Mouse (Mus musculus): ENCODE measurements around the gene Plekhf1. TPM values are rescaled to one million over a fixed set of nuclear protein-coding genes. Genes with fewer than 3 reads are reported as not detected.

The Plekhf1 gene
- polyA plus RNA-seq, 1 experiment from 2014 or later, result 4.0 TPM

GRCm38 (mm10) chr7:38217417-38218171 lies 10.2 kb downstream of the Plekhf1 start:
- no peak overlapping the region for H3K4me3 ChIP-seq (ENCODE audit: control insufficient read depth in 1 of 2, insufficient read depth in 1 of 2, low read depth in 1 of 2, low read length in 2 of 2)
- no peaks in the 10 kb centered on the region for H3K9me3 ChIP-seq (ENCODE audit: control insufficient read depth, low read length)
- peak overlapping the region; percentile 27 to 43; a peak in 2 of 4 replicates for H3K27ac ChIP-seq (replicated peaks in 1 of 2; ENCODE audit: control insufficient read depth in 1 of 2, insufficient read depth in 1 of 2, low read depth in 2 of 2, low read length in 2 of 2)
- no peak overlapping the region for H3K9ac ChIP-seq (ENCODE audit: low read length)
- H3K4me2 ChIP-seq (ENCODE audit: low read length), result no peak overlapping the region
- 56% methylated on average over 5 of the region's 5 CpGs for WGBS
- H3K36me3 ChIP-seq (ENCODE audit: control insufficient read depth, insufficient read depth, low read length), result peaks cover 28% of the 10 kb centered on the region
- peaks cover 14 to 15% of the 10 kb centered on the region in 2 experiments for H3K4me1 ChIP-seq (ENCODE audit: control insufficient read depth in 2 of 2, insufficient read depth in 2 of 2, low read length in 2 of 2)
- ATAC-seq (ENCODE audit: insufficient number of reproducible peaks, insufficient read depth, low FRiP score, low read depth), result peak; percentile 72
- no peaks in the 10 kb centered on the region for H3K27me3 ChIP-seq (ENCODE audit: control insufficient read depth, insufficient read depth, low read length)

DNA sequence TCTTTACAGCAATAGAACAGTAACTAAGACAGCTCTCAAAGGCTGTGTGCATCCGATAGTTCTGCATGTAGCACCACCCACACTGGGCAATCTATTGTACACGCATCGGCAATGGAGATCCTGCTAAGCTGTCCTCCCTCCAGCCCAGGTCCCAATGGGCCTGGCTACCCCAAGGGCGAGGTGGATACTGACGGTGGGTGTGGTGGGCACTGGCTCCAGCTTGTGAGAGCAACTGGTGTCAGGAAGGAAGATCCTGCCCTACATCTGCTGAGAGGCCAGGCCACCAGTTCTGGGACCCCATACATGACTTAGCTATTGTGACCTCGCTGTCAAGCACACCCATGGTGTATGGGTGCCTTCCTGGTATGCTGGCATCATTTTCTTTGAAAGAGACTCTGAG lies 12.1 kb downstream of the Plekhf1 start:
- H3K4me2 ChIP-seq (ENCODE audit: low read length), result no peak overlapping the region
- H3K27ac ChIP-seq (replicated peaks in 1 of 2; ENCODE audit: control insufficient read depth in 1 of 2, insufficient read depth in 1 of 2, low read depth in 2 of 2, low read length in 2 of 2), result no peak overlapping the region
- ATAC-seq (ENCODE audit: insufficient number of reproducible peaks, insufficient read depth, low FRiP score, low read depth), result no peak
- no peaks in the 10 kb centered on the region for H3K9me3 ChIP-seq (ENCODE audit: control insufficient read depth, low read length)
- H3K36me3 ChIP-seq (ENCODE audit: control insufficient read depth, insufficient read depth, low read length), result peaks cover 19% of the 10 kb centered on the region
- H3K4me3 ChIP-seq (ENCODE audit: control insufficient read depth in 1 of 2, insufficient read depth in 1 of 2, low read depth in 1 of 2, low read length in 2 of 2), result no peak overlapping the region
- H3K4me1 ChIP-seq (ENCODE audit: control insufficient read depth in 2 of 2, insufficient read depth in 2 of 2, low read length in 2 of 2), result peaks cover 18 to 22% of the 10 kb centered on the region in 2 experiments
- no peaks in the 10 kb centered on the region for H3K27me3 ChIP-seq (ENCODE audit: control insufficient read depth, insufficient read depth, low read length)
- 89% methylated on average over 6 of the region's 6 CpGs for WGBS
- H3K9ac ChIP-seq (ENCODE audit: low read length), result no peak overlapping the region

GRCm38 (mm10) chr7:38215281-38215680 lies 12.5 kb downstream of the Plekhf1 start:
- WGBS, result 69% methylated on average over 7 of the region's 7 CpGs
- Histone ChIP-seq H3K36me3 (ENCODE audit: control insufficient read depth, insufficient read depth, low read length) (peaks cover 16% of the 10 kb centered on the region; the same call in 1 of the 2 replicates), H3K9me3 (ENCODE audit: control insufficient read depth, low read length) (no peaks in the 10 kb centered on the region), H3K27ac (replicated peaks in 1 of 2; ENCODE audit: control insufficient read depth in 1 of 2, insufficient read depth in 1 of 2, low read depth in 2 of 2, low read length in 2 of 2) (no peak overlapping the region), H3K4me3 (ENCODE audit: control insufficient read depth in 1 of 2, insufficient read depth in 1 of 2, low read depth in 1 of 2, low read length in 2 of 2) (no peak overlapping the region), H3K27me3 (ENCODE audit: control insufficient read depth, insufficient read depth, low read length) (no peaks in the 10 kb centered on the region), H3K9ac (ENCODE audit: low read length) (no peak overlapping the region), H3K4me1 (ENCODE audit: control insufficient read depth in 2 of 2, insufficient read depth in 2 of 2, low read length in 2 of 2) (peaks cover 18 to 22% of the 10 kb centered on the region in 2 experiments), H3K4me2 (ENCODE audit: low read length) (no peak overlapping the region)
- ATAC-seq (ENCODE audit: insufficient number of reproducible peaks, insufficient read depth, low FRiP score, low read depth), result no peak

GRCm38 (mm10) chr7:38214473-38215214 lies 13.2 kb downstream of the Plekhf1 start:
- Histone ChIP-seq H3K4me2 (ENCODE audit: low read length) (no peak overlapping the region), H3K9me3 (ENCODE audit: control insufficient read depth, low read length) (no peaks in the 10 kb centered on the region), H3K27me3 (ENCODE audit: control insufficient read depth, insufficient read depth, low read length) (no peaks in the 10 kb centered on the region), H3K9ac (ENCODE audit: low read length) (no peak overlapping the region), H3K36me3 (ENCODE audit: control insufficient read depth, insufficient read depth, low read length) (0 out of 2 replicates have a peak, but pooled peaks cover 10% of the 10 kb centered on the region), H3K27ac (replicated peaks in 1 of 2; ENCODE audit: control insufficient read depth in 1 of 2, insufficient read depth in 1 of 2, low read depth in 2 of 2, low read length in 2 of 2) (no peak overlapping the region), H3K4me1 (ENCODE audit: control insufficient read depth in 2 of 2, insufficient read depth in 2 of 2, low read length in 2 of 2) (peaks cover 16 to 25% of the 10 kb centered on the region in 2 experiments), H3K4me3 (ENCODE audit: control insufficient read depth in 1 of 2, insufficient read depth in 1 of 2, low read depth in 1 of 2, low read length in 2 of 2) (no peak overlapping the region)
- ATAC-seq (ENCODE audit: insufficient number of reproducible peaks, insufficient read depth, low FRiP score, low read depth), result no peak
- 62% methylated on average over 5 of the region's 5 CpGs for WGBS

DNA sequence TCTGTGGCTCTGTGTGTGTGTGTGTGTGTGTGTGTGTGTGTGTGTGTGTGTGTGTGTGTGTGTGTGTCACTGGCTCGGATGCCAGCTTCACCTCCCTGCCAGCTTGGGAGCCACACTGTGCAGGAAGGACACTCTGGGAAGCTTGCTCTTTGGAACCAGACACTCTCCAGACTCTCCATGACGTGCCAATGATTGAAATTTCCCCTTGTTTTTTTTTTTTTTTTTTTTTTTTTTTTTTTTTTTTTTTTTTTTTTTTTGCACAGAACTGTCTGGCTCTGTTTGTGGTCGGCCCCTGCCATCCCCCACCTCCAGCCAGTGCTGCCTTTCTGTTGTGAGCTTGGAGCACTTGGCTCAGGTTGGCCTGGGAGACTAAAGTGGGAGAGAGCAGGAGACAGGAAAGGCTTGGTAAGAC lies 15.2 kb downstream of the Plekhf1 start:
- Histone ChIP-seq H3K4me3 (ENCODE audit: control insufficient read depth in 1 of 2, insufficient read depth in 1 of 2, low read depth in 1 of 2, low read length in 2 of 2) (no peak overlapping the region), H3K36me3 (ENCODE audit: control insufficient read depth, insufficient read depth, low read length) (no peaks in the 10 kb centered on the region), H3K4me2 (ENCODE audit: low read length) (no peak overlapping the region), H3K9me3 (ENCODE audit: control insufficient read depth, low read length) (no peaks in the 10 kb centered on the region), H3K27ac (replicated peaks in 1 of 2; ENCODE audit: control insufficient read depth in 1 of 2, insufficient read depth in 1 of 2, low read depth in 2 of 2, low read length in 2 of 2) (no peak overlapping the region; a peak in 1 of 4 replicates), H3K27me3 (ENCODE audit: control insufficient read depth, insufficient read depth, low read length) (no peaks in the 10 kb centered on the region), H3K4me1 (ENCODE audit: control insufficient read depth in 2 of 2, insufficient read depth in 2 of 2, low read length in 2 of 2) (peaks cover 11 to 26% of the 10 kb centered on the region in 2 experiments), H3K9ac (ENCODE audit: low read length) (no peak overlapping the region)
- 10% methylated on average over 3 of the region's 3 CpGs for WGBS
- no peak for ATAC-seq (ENCODE audit: insufficient number of reproducible peaks, insufficient read depth, low FRiP score, low read depth)

GRCm38 (mm10) chr7:38209478-38210152 lies 18.2 kb downstream of the Plekhf1 start:
- Histone ChIP-seq H3K4me3 (ENCODE audit: control insufficient read depth in 1 of 2, insufficient read depth in 1 of 2, low read depth in 1 of 2, low read length in 2 of 2) (no peak overlapping the region), H3K27ac (replicated peaks in 1 of 2; ENCODE audit: control insufficient read depth in 1 of 2, insufficient read depth in 1 of 2, low read depth in 2 of 2, low read length in 2 of 2) (no peak overlapping the region), H3K27me3 (ENCODE audit: control insufficient read depth, insufficient read depth, low read length) (no peaks in the 10 kb centered on the region), H3K4me1 (ENCODE audit: control insufficient read depth in 2 of 2, insufficient read depth in 2 of 2, low read length in 2 of 2) (peaks cover 4 to 19% of the 10 kb centered on the region in 2 experiments; a peak in 3 of 4 replicates), H3K9ac (ENCODE audit: low read length) (no peak overlapping the region), H3K9me3 (ENCODE audit: control insufficient read depth, low read length) (no peaks in the 10 kb centered on the region), H3K4me2 (ENCODE audit: low read length) (no peak overlapping the region), H3K36me3 (ENCODE audit: control insufficient read depth, insufficient read depth, low read length) (no peaks in the 10 kb centered on the region)
- 63% methylated on average over 11 of the region's 11 CpGs for WGBS
- no peak for ATAC-seq (ENCODE audit: insufficient number of reproducible peaks, insufficient read depth, low FRiP score, low read depth)

DNA sequence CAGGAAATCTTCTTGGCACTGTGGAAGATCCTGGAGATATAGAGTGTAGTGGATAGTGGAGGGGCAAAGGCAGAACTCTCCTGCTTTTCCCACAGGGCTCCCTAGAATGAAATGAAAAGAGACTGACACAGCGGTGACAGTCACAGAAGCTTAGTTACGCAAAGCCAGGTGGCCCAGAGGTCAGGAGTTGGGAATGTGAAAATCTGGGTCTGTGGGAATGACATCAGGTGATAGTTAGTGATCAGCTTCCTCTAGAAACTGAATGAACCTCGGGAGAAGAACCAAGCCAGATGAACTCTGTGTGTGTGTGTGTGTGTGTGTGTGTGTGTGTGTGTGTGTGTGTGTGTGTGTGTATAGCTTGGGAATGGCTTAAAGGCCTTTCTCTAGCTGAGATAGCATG lies 18.8 kb downstream of the Plekhf1 start:
- peaks cover 4 to 19% of the 10 kb centered on the region in 2 experiments; a peak in 3 of 4 replicates for H3K4me1 ChIP-seq (ENCODE audit: control insufficient read depth in 2 of 2, insufficient read depth in 2 of 2, low read length in 2 of 2)
- H3K27me3 ChIP-seq (ENCODE audit: control insufficient read depth, insufficient read depth, low read length), result no peaks in the 10 kb centered on the region
- no peak for ATAC-seq (ENCODE audit: insufficient number of reproducible peaks, insufficient read depth, low FRiP score, low read depth)
- no peak overlapping the region for H3K4me2 ChIP-seq (ENCODE audit: low read length)
- no peak overlapping the region for H3K4me3 ChIP-seq (ENCODE audit: control insufficient read depth in 1 of 2, insufficient read depth in 1 of 2, low read depth in 1 of 2, low read length in 2 of 2)
- no peaks in the 10 kb centered on the region for H3K9me3 ChIP-seq (ENCODE audit: control insufficient read depth, low read length)
- H3K9ac ChIP-seq (ENCODE audit: low read length), result no peak overlapping the region
- H3K36me3 ChIP-seq (ENCODE audit: control insufficient read depth, insufficient read depth, low read length), result no peaks in the 10 kb centered on the region
- 68% methylated on average over 3 of the region's 3 CpGs for WGBS
- no peak overlapping the region for H3K27ac ChIP-seq (replicated peaks in 1 of 2; ENCODE audit: control insufficient read depth in 1 of 2, insufficient read depth in 1 of 2, low read depth in 2 of 2, low read length in 2 of 2)

Data from heart, embryonic 14.5 days (tissue).